Mouse (Mus musculus) CH12.LX (cell line): Measurements from ENCODE around the gene P2ry6. TPM values are rescaled to one million over a fixed set of nuclear protein-coding genes. Genes with fewer than 3 reads are reported as not detected.

ENCODE experiments used
- DNase-seq: peaks from one replicate; pipeline ENCODE4 v3.0.0-alpha.2; 2013; ENCODE audit errors: extremely low read depth
- H3K27ac ChIP-seq: 2 replicates; pipeline ENCODE4 v1.5.1; 2012; ENCODE audit warnings: low read depth, mild to moderate bottlenecking, control low read depth, moderate library complexity; ENCODE audit not compliant: insufficient read depth
- H3K27me3 ChIP-seq: replicated peaks from 2 replicates; pipeline ENCODE3; 2012; ENCODE audit warnings: inconsistent platforms
- H3K36me3 ChIP-seq, 2 experiments: replicated peaks in 1 of 2; 2 replicates each; pipeline versions ENCODE3 to v1.6.1; 2012; ENCODE audit warnings: inconsistent platforms in 1 of 2, low read length in 1 of 2, mild to moderate bottlenecking in 1 of 2, mixed read lengths in 1 of 2, moderate library complexity in 1 of 2; ENCODE audit not compliant: control insufficient read depth in 1 of 2, insufficient read depth in 1 of 2
- H3K4me1 ChIP-seq, 2 experiments: 2 replicates each; pipeline ENCODE4 v1.6.1; 2012; ENCODE audit warnings: inconsistent platforms in 1 of 2, moderate library complexity in 1 of 2; ENCODE audit not compliant: insufficient read depth in 2 of 2, control insufficient read depth in 1 of 2
- H3K4me2 ChIP-seq: 2 replicates; pipeline ENCODE4 v1.6.1; 2012; ENCODE audit warnings: low read depth, mild to moderate bottlenecking, control low read depth; ENCODE audit not compliant: poor library complexity, insufficient read depth, severe bottlenecking
- H3K4me3 ChIP-seq, 3 experiments: fragments of 150-350 bp in 1 of 3; sonication (generic) in 1 of 3; replicated peaks in 1 of 3; 2 replicates each; pipeline versions ENCODE3 to v1.5.1; 2011 to 2012; ENCODE audit warnings: low read depth in 2 of 3, low read length in 2 of 3, mild to moderate bottlenecking in 2 of 3, moderate library complexity in 2 of 3, control low read depth in 1 of 3, improper control_type of control experiment in 1 of 3, inconsistent platforms in 1 of 3, mixed read lengths in 1 of 3; ENCODE audit not compliant: poor library complexity in 1 of 3
- H3K79me2 ChIP-seq: replicated peaks from 2 replicates; pipeline ENCODE4 v1.6.1; 2012; ENCODE audit warnings: mild to moderate bottlenecking, moderate library complexity; ENCODE audit not compliant: control insufficient read depth, poor library complexity, insufficient read depth, severe bottlenecking; ENCODE audit errors: extremely low read depth
- H3K9ac ChIP-seq: 2 replicates; pipeline ENCODE4 v1.6.1; 2012; ENCODE audit warnings: low read depth, mild to moderate bottlenecking, control low read depth, moderate library complexity; ENCODE audit not compliant: insufficient read depth
- H3K9me3 ChIP-seq: replicated peaks from 2 replicates; pipeline ENCODE3; 2012; ENCODE audit warnings: low read length, inconsistent platforms, mixed read lengths
- BHLHE40 ChIP-seq: IDR thresholded peaks from 2 replicates; pipeline ENCODE4 v1.6.1; 2011; ENCODE audit warnings: mild to moderate bottlenecking, low read depth, low read length, improper control_type of control experiment
- E2F4 ChIP-seq: IDR thresholded peaks from 2 replicates; pipeline ENCODE4 v1.6.1; 2011; ENCODE audit warnings: low read depth, low read length, improper control_type of control experiment; ENCODE audit not compliant: insufficient replicate concordance
- ELF1 ChIP-seq: IDR thresholded peaks from 2 replicates; pipeline ENCODE4 v1.6.1; 2014; ENCODE audit warnings: low read depth, mild to moderate bottlenecking, inconsistent platforms, low read length, improper control_type of control experiment
- EP300 ChIP-seq: IDR thresholded peaks from 2 replicates; pipeline ENCODE4 v1.6.1; 2011; ENCODE audit warnings: low read length, improper control_type of control experiment
- GABPA ChIP-seq: IDR thresholded peaks from 2 replicates; pipeline ENCODE4 v1.6.1; 2012; ENCODE audit warnings: low read depth, low read length, improper control_type of control experiment, inconsistent platforms; ENCODE audit not compliant: insufficient replicate concordance
- IRF4 ChIP-seq: IDR thresholded peaks from 2 replicates; pipeline ENCODE4 v1.6.1; 2014; ENCODE audit warnings: low read depth, mild to moderate bottlenecking, inconsistent platforms, low read length, improper control_type of control experiment
- JUN ChIP-seq: IDR thresholded peaks from 2 replicates; pipeline ENCODE4 v1.6.1; 2011; ENCODE audit warnings: low read depth, mild to moderate bottlenecking, low read length, improper control_type of control experiment, moderate library complexity; ENCODE audit not compliant: insufficient read depth
- KAT2A ChIP-seq: IDR thresholded peaks from 2 replicates; pipeline ENCODE4 v1.6.1; 2012; ENCODE audit warnings: low read length, improper control_type of control experiment, inconsistent platforms; ENCODE audit not compliant: insufficient replicate concordance
- MAFK ChIP-seq: IDR thresholded peaks from 2 replicates; pipeline ENCODE4 v1.6.1; 2011; ENCODE audit warnings: low read length, improper control_type of control experiment; ENCODE audit not compliant: insufficient replicate concordance
- MAX ChIP-seq: IDR thresholded peaks from 2 replicates; pipeline ENCODE4 v1.6.1; 2011; ENCODE audit warnings: low read length, improper control_type of control experiment
- MAZ ChIP-seq: IDR thresholded peaks from 2 replicates; pipeline ENCODE4 v1.6.1; 2012; ENCODE audit warnings: low read depth, mild to moderate bottlenecking, inconsistent platforms, low read length, improper control_type of control experiment, moderate library complexity
- MEF2A ChIP-seq: IDR thresholded peaks from 2 replicates; pipeline ENCODE4 v1.6.1; 2014; ENCODE audit warnings: low read depth, mild to moderate bottlenecking, inconsistent platforms, low read length, improper control_type of control experiment, borderline replicate concordance
- MYC ChIP-seq: IDR thresholded peaks from 2 replicates; pipeline ENCODE4 v1.6.1; 2011; ENCODE audit warnings: low read depth, mild to moderate bottlenecking, improper control_type of control experiment, low read length
- NELFE ChIP-seq: IDR thresholded peaks from 2 replicates; pipeline ENCODE4 v1.6.1; 2011; ENCODE audit warnings: low read depth, low read length, improper control_type of control experiment
- PAX5 ChIP-seq: IDR thresholded peaks from 2 replicates; pipeline ENCODE4 v1.6.1; 2012; ENCODE audit warnings: low read length, inconsistent platforms, mixed read lengths
- POLR2A ChIP-seq: IDR thresholded peaks from 2 replicates; pipeline ENCODE4 v1.6.1; 2011; ENCODE audit warnings: low read depth, mild to moderate bottlenecking, improper control_type of control experiment, low read length
- POLR2AphosphoS2 ChIP-seq: IDR thresholded peaks from 2 replicates; pipeline ENCODE4 v1.6.1; 2011; ENCODE audit warnings: low read depth, low read length, improper control_type of control experiment
- RCOR1 ChIP-seq: conservative IDR thresholded peaks from 2 replicates; pipeline ENCODE4 v1.6.1; 2012; ENCODE audit warnings: low read depth, mild to moderate bottlenecking, inconsistent platforms, low read length, improper control_type of control experiment
- SIN3A ChIP-seq: IDR thresholded peaks from 2 replicates; pipeline ENCODE4 v1.6.1; 2012; ENCODE audit warnings: low read length, improper control_type of control experiment, inconsistent platforms
- TCF12 ChIP-seq: IDR thresholded peaks from 2 replicates; pipeline ENCODE4 v1.6.1; 2014; ENCODE audit warnings: low read depth, mild to moderate bottlenecking, inconsistent platforms, low read length, improper control_type of control experiment
- UBTF ChIP-seq: IDR thresholded peaks from 2 replicates; pipeline ENCODE4 v1.6.1; 2012; ENCODE audit warnings: low read depth, mild to moderate bottlenecking, inconsistent platforms, low read length, improper control_type of control experiment, moderate library complexity
- USF2 ChIP-seq: conservative IDR thresholded peaks from 2 replicates; pipeline ENCODE4 v1.6.1; 2011; ENCODE audit warnings: low read depth, low read length, improper control_type of control experiment
- ZKSCAN1 ChIP-seq: IDR thresholded peaks from 2 replicates; pipeline ENCODE4 v1.6.1; 2012; ENCODE audit warnings: low read depth, inconsistent platforms, low read length, improper control_type of control experiment, borderline replicate concordance
- dilution Hi-C: fragments of 300-500 bp; cut with MboI; formaldehyde crosslinking; loops from 2 replicates; pipeline ENCODE4 v1.14.3; 2020; ENCODE audit warnings: low sequenced_read_pairs; ENCODE audit not compliant: extremely low pct_unique_long_range_greater_than_20kb, extremely low pct_ligation_motif_present
- in situ Hi-C: fragments of 300-500 bp; cut with MboI; formaldehyde crosslinking; loops from 3 replicates; pipeline ENCODE4 v1.14.3; 2019; ENCODE audit warnings: low sequenced_read_pairs, low pct_ligation_motif_present, low pct_unique_long_range_greater_than_20kb, mixed read lengths
- polyA plus RNA-seq: library from polyadenylated mRNA; unstranded; fragments of >175 nt; gene quantifications from 2 replicates; pipeline ENCODE4 v1.2.1, GENCODE M21; 2012; ENCODE audit warnings: low read depth; ENCODE audit not compliant: insufficient read length
- total RNA-seq, 2 experiments: library from RNA; depleted of rRNA; stranded (reverse); fragments of 300-350 nt in 1 of 2; fragments of >200 nt in 1 of 2; gene quantifications; 2 replicates each; pipeline ENCODE4 v1.2.3; 2012 to 2014

Gene P2ry6
- total and polyA plus RNA-seq, 3 experiments = 0.17 to 1.5 TPM; not detected in 1

- DNase-seq = no peak
- peaks cover 10 to 14% of the 10 kb centered on the region in 2 experiments for H3K4me1 ChIP-seq
- in situ Hi-C loops = no loop called here
- H3K27ac ChIP-seq = no peak overlapping the region
- no peak overlapping the region for H3K9ac ChIP-seq
- H3K4me2 ChIP-seq = no peak overlapping the region
- H3K4me3 ChIP-seq = no peak overlapping the region
- no peaks in the 10 kb centered on the region for H3K79me2 ChIP-seq
- no peaks in the 10 kb centered on the region for H3K9me3 ChIP-seq
- H3K36me3 ChIP-seq = no peaks in the 10 kb centered on the region
- peaks cover 21% of the 10 kb centered on the region for H3K27me3 ChIP-seq
- dilution Hi-C loops = no loop called here
- TF ChIP-seq KAT2A (no peak), MYC (no peak), NELFE (no peak), MAFK (no peak), ELF1 (no peak), EP300 (no peak), SIN3A (no peak)
Observed at GRCm38 (mm10) chr7:100968874-100969659, 5.4 kb downstream of the P2ry6 start.

GRCm38 (mm10) chr7:100968376-100968775, 6.1 kb downstream of the P2ry6 start:
- TF ChIP-seq MAX (no peak), KAT2A (no peak), BHLHE40 (no peak), MAZ (no peak), GABPA (no peak), E2F4 (no peak), SIN3A (no peak), IRF4 (no peak), UBTF (no peak), MEF2A (no peak), POLR2AphosphoS2 (no peak), TCF12 (no peak), POLR2A (no peak), USF2 (no peak), PAX5 (no peak), JUN (no peak), RCOR1 (no peak), ELF1 (no peak), ZKSCAN1 (no peak)
- H3K9ac ChIP-seq = no peak overlapping the region
- H3K36me3 ChIP-seq = no peaks in the 10 kb centered on the region
- DNase-seq = no peak
- no peak overlapping the region for H3K4me2 ChIP-seq
- H3K4me3 ChIP-seq = no peak overlapping the region
- dilution Hi-C loops (no loop called here), in situ Hi-C loops (no loop called here)
- no peaks in the 10 kb centered on the region for H3K79me2 ChIP-seq
- peaks cover 21% of the 10 kb centered on the region for H3K27me3 ChIP-seq
- H3K9me3 ChIP-seq = no peaks in the 10 kb centered on the region
- H3K4me1 ChIP-seq = peaks cover 12 to 19% of the 10 kb centered on the region in 2 experiments
- no peak overlapping the region for H3K27ac ChIP-seq
